Mouse (Mus musculus) midbrain, embryonic 16.5 days (tissue): ENCODE measurements around the gene Hoxd3. TPM values are rescaled to one million over a fixed set of nuclear protein-coding genes. Genes with fewer than 3 reads are reported as not detected.

Experiments
- ATAC-seq: fragments of 200-750 bp; cut with Nextera tagmentation; 2 replicates; pipeline ENCODE4 v1.8.0; 2017; ENCODE audit warnings: moderate TSS enrichment
- H3K27ac ChIP-seq: fragments of 300-500 bp; sonication (generic); 2 replicates; pipeline ENCODE4 v1.5.1; 2014; ENCODE audit warnings: mild to moderate bottlenecking, low read length, mixed read lengths
- H3K27me3 ChIP-seq: fragments of 300-500 bp; sonication (generic); 2 replicates; pipeline ENCODE4 v1.6.1; 2014; ENCODE audit warnings: low read depth, low read length, mixed read lengths; ENCODE audit not compliant: control insufficient read depth, insufficient read depth
- H3K36me3 ChIP-seq: fragments of 300-500 bp; sonication (generic); 2 replicates; pipeline ENCODE4 v1.6.1; 2014; ENCODE audit warnings: mild to moderate bottlenecking, low read length, moderate library complexity, mixed read lengths; ENCODE audit not compliant: control insufficient read depth, insufficient read depth
- H3K4me1 ChIP-seq: fragments of 300-500 bp; sonication (generic); 2 replicates; pipeline ENCODE4 v1.6.1; 2014; ENCODE audit warnings: mild to moderate bottlenecking, low read length, mixed read lengths; ENCODE audit not compliant: control insufficient read depth, insufficient read depth
- H3K4me2 ChIP-seq: fragments of 300-500 bp; sonication (generic); 2 replicates; pipeline ENCODE4 v1.6.1; 2014; ENCODE audit warnings: mild to moderate bottlenecking, low read length, mixed read lengths
- H3K4me3 ChIP-seq: fragments of 300-500 bp; sonication (generic); 2 replicates; pipeline ENCODE4 v1.5.1; 2014; ENCODE audit warnings: low read depth, mild to moderate bottlenecking, low read length, moderate library complexity, mixed read lengths
- H3K9ac ChIP-seq: fragments of 300-500 bp; sonication (generic); 2 replicates; pipeline ENCODE4 v1.6.1; 2014; ENCODE audit warnings: low read depth, low read length, mixed read lengths
- H3K9me3 ChIP-seq: fragments of 300-500 bp; sonication (generic); replicated peaks from 2 replicates; pipeline ENCODE4 v1.6.1; 2014; ENCODE audit warnings: mild to moderate bottlenecking, low read length, mixed read lengths; ENCODE audit not compliant: control insufficient read depth, poor library complexity, severe bottlenecking
- WGBS: fragments of 180-500 bp; shearing (Covaris S2); extraction: QIAGEN DNeasy Blood & Tissue Kit; methylation state at CpG from one replicate; pipeline ENCODE4 v1.1.7; 2014; 5-methylcytosine and 5-hydroxymethylcytosine counted together
- polyA plus RNA-seq: library from polyadenylated mRNA; unstranded; fragments of >200 nt; fragmentation: Nextera tagmentation; extraction: Ambion mirVana; gene quantifications from 2 replicates; pipeline ENCODE4 v1.2.1, GENCODE M21; 2015

Hoxd3 gene
- polyA plus RNA-seq, 1 experiment from 2014 or later, result not detected

- Histone ChIP-seq H3K27ac (no peak within 1 kb of the TSS), H3K4me2 (peak within 1 kb of the TSS; percentile 43), H3K4me3 (peak within 1 kb of the TSS; percentile 13), H3K4me1 (peaks cover 4% of the 10 kb centered on the region), H3K9ac (no peak within 1 kb of the TSS), H3K36me3 (no peaks in the 10 kb centered on the region), H3K9me3 (no peaks in the 10 kb centered on the region), H3K27me3 (peaks cover 73% of the 10 kb centered on the region)
- ATAC-seq, result no peak
- WGBS, result 1% methylated on average over 43 of the region's 43 CpGs
Observed at GRCm38 (mm10) chr2:74697567-74698121, 14.1 kb upstream of the Hoxd3 start, which contains the start of gene Hoxd9. Gene Hoxd9 (plus strand): TSS chr2:74697727.

- H3K9ac ChIP-seq, result no peak overlapping the region
- peaks cover 68% of the 10 kb centered on the region for H3K27me3 ChIP-seq
- WGBS, result under 1% methylated on average over 82 of the region's 86 CpGs
- no peak for ATAC-seq
- no peaks in the 10 kb centered on the region for H3K36me3 ChIP-seq
- no peaks in the 10 kb centered on the region for H3K9me3 ChIP-seq
- H3K4me3 ChIP-seq, result peak overlapping the region; percentile 13
- H3K4me1 ChIP-seq, result peaks cover 4% of the 10 kb centered on the region
- peak overlapping the region; percentile 43 for H3K4me2 ChIP-seq
- H3K27ac ChIP-seq, result no peak overlapping the region
Observed at GRCm38 (mm10) chr2:74698201-74699052, 13.3 kb upstream of the Hoxd3 start.

- H3K4me1 ChIP-seq, result peaks cover 4% of the 10 kb centered on the region
- 1% methylated on average over 17 of the region's 17 CpGs for WGBS
- H3K9ac ChIP-seq, result no peak overlapping the region
- no peak overlapping the region for H3K4me3 ChIP-seq
- H3K27ac ChIP-seq, result no peak overlapping the region
- no peaks in the 10 kb centered on the region for H3K36me3 ChIP-seq
- H3K9me3 ChIP-seq, result no peaks in the 10 kb centered on the region
- ATAC-seq, result no peak
- H3K27me3 ChIP-seq, result peaks cover 67% of the 10 kb centered on the region
- no peak overlapping the region for H3K4me2 ChIP-seq
Observed at GRCm38 (mm10) chr2:74699053-74699430, 12.7 kb upstream of the Hoxd3 start.

- Histone ChIP-seq H3K4me2 (no peak overlapping the region), H3K27me3 (peaks cover 65% of the 10 kb centered on the region), H3K36me3 (no peaks in the 10 kb centered on the region), H3K27ac (no peak overlapping the region), H3K4me3 (no peak overlapping the region), H3K4me1 (peaks cover 4% of the 10 kb centered on the region), H3K9me3 (no peaks in the 10 kb centered on the region), H3K9ac (no peak overlapping the region)
- 2% methylated on average over 23 of the region's 23 CpGs for WGBS
- ATAC-seq, result no peak
Observed at GRCm38 (mm10) chr2:74699664-74700545, 11.8 kb upstream of the Hoxd3 start.

GRCm38 (mm10) chr2:74700546-74701112, 11.1 kb upstream of the Hoxd3 start:
- H3K27ac ChIP-seq, result no peak overlapping the region
- H3K9me3 ChIP-seq, result no peaks in the 10 kb centered on the region
- 2% methylated on average over 22 of the region's 22 CpGs for WGBS
- peaks cover 10% of the 10 kb centered on the region for H3K4me1 ChIP-seq
- H3K36me3 ChIP-seq, result no peaks in the 10 kb centered on the region
- ATAC-seq, result no peak
- no peak overlapping the region for H3K4me2 ChIP-seq
- H3K27me3 ChIP-seq, result peaks cover 58% of the 10 kb centered on the region
- H3K4me3 ChIP-seq, result no peak overlapping the region
- H3K9ac ChIP-seq, result no peak overlapping the region

- no peak for ATAC-seq
- Histone ChIP-seq H3K9me3 (no peaks in the 10 kb centered on the region), H3K27ac (no peak overlapping the region), H3K27me3 (peaks cover 49% of the 10 kb centered on the region), H3K36me3 (no peaks in the 10 kb centered on the region), H3K4me3 (no peak overlapping the region), H3K4me2 (no peak overlapping the region), H3K4me1 (peaks cover 11% of the 10 kb centered on the region), H3K9ac (no peak overlapping the region)
- WGBS, result 12% methylated on average over 17 of the region's 17 CpGs
Observed at GRCm38 (mm10) chr2:74701949-74702819, 9.5 kb upstream of the Hoxd3 start.

- H3K9ac ChIP-seq, result no peak overlapping the region
- peaks cover 10% of the 10 kb centered on the region for H3K4me1 ChIP-seq
- no peaks in the 10 kb centered on the region for H3K9me3 ChIP-seq
- peaks cover 53% of the 10 kb centered on the region for H3K27me3 ChIP-seq
- no peak overlapping the region for H3K4me3 ChIP-seq
- no peaks in the 10 kb centered on the region for H3K36me3 ChIP-seq
- no peak overlapping the region for H3K27ac ChIP-seq
- H3K4me2 ChIP-seq, result no peak overlapping the region
- 10% methylated on average over 6 of the region's 6 CpGs for WGBS
- no peak for ATAC-seq
Observed at GRCm38 (mm10) chr2:74702820-74703219, 8.9 kb upstream of the Hoxd3 start.

GRCm38 (mm10) chr2:74703317-74703716, 8.4 kb upstream of the Hoxd3 start:
- Histone ChIP-seq H3K9me3 (no peaks in the 10 kb centered on the region), H3K27me3 (peaks cover 58% of the 10 kb centered on the region), H3K4me3 (no peak overlapping the region), H3K4me1 (peaks cover 7% of the 10 kb centered on the region), H3K4me2 (no peak overlapping the region), H3K27ac (no peak overlapping the region), H3K36me3 (no peaks in the 10 kb centered on the region), H3K9ac (no peak overlapping the region)
- WGBS, result 4% methylated on average over 10 of the region's 10 CpGs
- ATAC-seq, result no peak
